Mouse (Mus musculus): ENCODE data around the gene Ets1.

Gene Ets1

GRCm38 (mm10) chr9:32730656-32731590 lies 94.9 kb downstream of the Ets1 start:
- DNase-seq (ENCODE audit: low read depth) = no peak

DNA sequence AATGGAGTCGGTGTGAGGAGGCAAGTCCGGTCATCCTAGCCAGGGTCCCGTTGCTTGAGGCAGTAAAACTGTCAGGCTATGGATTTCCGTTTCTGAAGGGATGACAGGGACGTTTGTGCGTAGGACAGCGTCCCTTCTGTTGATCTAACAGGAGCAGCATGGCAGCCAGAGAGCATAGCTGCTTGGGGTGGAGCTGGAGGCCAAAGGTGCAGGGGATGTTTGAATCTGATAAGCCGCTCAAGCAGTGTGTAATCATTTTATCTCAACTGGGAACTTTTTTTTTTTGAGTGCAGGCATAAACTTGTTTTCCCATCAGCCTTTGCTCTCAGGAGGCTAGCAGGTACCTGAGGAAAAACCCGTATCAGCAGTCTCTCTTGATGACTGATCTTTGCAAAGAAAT lies 95.8 kb downstream of the Ets1 start:
- no peak for DNase-seq (ENCODE audit: low read depth)

DNA sequence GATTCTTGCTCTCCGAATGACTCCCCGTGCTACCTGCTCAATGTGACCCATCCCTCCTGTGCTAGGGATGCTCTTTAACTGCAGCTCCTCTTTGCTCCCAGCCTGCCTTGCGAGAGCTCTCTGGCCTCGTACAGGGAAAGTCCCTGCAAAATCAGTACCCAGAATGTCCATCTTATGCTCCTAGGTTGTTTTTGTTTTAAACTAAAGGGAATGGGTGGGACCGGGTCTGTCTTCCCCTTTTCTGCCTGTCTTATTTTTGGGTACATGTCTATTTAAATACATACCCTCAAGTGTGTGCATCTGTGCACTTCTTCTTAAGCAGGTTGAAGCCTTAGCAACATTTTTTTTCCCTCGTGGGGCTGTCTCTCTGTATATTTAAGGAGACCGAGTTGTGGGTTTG lies 99.0 kb downstream of the Ets1 start:
- DNase-seq (ENCODE audit: low read depth) = no peak

DNA sequence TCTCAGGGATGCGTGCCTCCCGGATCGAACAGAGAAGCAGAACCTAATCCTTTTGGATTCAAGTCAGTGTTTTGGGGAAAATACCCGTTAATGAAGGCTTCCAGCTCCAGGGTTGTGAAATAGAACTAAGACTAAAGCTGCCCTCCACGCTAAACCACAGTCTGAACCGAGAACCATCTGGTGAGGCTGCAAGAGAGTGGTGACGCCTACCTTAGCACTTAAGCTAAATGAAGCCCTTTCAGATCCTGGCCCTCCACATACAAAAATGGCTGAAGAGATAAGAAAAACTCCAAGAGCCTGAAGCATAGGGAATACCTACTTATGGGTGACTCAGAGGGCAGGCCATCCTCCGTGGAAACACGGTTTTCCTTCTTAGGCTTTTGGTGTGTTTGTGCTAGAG lies 100.0 kb downstream of the Ets1 start:
- no peak for DNase-seq (ENCODE audit: low read depth)

GRCm38 (mm10) chr9:32739988-32740387 lies 104.0 kb downstream of the Ets1 start:
- no peak for DNase-seq (ENCODE audit: low read depth)

DNA sequence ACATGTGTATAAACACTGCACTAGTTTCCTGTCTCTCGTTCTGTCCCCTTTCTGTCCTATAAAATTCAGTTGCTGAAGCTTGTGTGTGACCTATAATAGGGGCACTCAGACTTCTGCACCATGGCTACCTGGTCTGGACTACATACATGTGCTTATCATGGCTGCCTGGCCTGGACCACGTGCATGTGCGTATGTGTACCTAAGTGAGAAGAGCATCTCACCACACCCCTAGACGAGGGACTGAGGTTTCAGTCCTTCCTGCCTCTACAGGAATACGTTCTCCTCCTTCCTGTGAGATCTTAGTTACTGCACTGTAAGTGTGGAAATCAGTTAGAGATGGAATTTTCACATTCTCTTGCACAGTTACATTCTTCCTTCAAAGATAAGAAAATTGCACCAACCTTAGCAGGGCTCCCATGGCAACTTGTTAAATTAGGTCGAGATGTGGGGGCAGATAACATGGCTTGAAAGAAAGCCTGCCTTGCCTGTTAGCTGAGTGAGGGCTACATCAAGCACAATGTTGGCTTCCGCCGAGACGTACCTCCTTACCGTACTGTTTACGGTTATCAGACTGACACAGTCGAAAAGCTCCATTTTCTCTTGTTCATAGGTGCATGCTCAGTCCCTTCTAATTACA lies 104.8 kb downstream of the Ets1 start:
- no peak for DNase-seq (ENCODE audit: low read depth)

DNA sequence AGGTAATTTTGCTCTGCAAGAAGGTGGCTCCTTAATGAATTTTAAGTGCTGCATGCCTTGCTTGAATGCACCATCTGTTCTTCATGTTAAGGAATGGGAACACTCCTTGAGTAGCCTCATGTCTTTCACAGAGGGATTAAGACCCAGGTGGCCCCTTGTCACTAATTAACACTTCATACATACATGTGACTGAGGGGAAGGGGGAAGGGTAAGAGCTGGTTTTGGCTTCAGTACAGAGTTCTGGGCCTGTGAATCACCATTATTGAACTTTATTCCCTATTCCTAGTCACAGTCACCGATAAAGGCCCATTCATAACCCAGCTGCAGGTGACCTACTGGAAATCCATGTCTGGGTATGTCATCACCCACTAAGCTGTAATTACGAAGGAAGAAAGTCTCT lies 105.7 kb downstream of the Ets1 start:
- no peak for DNase-seq (ENCODE audit: low read depth)

DNA sequence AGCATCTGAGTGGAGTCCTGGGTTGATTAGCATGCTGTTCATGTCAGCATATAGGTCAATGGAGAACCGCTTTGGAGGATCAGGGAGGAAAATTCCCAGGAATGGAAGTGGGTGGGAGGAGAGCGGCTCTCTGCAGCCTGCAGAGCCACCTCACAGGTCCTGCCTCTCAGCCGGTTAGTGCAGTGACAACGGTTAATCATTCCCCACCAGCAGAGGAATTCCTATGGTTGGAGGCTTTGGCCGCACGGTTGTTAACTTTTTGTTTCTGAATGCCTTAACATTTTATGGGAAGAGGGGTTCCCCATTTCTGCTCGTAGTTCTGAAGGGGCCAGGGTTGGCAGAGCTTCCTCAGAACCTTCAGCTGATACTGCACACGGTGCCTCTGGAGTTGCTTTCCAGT lies 107.1 kb downstream of the Ets1 start:
- DNase-seq (ENCODE audit: low read depth) = no peak

DNA sequence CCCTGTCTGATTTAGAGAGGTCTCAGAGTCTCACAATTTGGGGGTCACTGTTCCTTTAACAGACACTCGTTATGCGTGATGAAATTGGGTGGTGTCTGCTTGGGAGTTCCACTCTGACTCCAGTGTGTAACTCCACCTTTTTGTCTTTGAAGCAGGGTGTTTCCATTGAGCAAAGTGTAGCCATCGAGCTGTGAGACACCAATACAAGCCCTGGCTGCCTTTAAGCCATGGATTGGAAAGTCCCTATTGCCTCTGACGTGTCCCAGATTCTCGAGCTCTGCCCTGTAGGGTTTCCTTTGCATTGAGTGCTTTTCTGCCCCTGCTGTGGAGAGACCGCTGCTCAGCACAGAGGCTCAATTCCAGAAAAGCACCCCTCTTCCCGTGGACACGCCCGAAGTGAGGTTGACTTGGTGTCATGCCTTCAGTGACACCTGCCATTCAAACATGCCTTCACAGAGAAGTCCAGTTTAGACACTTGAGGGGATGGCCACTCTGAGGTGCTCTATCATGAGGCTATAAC lies 107.7 kb downstream of the Ets1 start:
- DNase-seq (ENCODE audit: low read depth) = no peak

- no peak for DNase-seq (ENCODE audit: low read depth)
Observed at GRCm38 (mm10) chr9:32744288-32744687, 108.3 kb downstream of the Ets1 start.

DNA sequence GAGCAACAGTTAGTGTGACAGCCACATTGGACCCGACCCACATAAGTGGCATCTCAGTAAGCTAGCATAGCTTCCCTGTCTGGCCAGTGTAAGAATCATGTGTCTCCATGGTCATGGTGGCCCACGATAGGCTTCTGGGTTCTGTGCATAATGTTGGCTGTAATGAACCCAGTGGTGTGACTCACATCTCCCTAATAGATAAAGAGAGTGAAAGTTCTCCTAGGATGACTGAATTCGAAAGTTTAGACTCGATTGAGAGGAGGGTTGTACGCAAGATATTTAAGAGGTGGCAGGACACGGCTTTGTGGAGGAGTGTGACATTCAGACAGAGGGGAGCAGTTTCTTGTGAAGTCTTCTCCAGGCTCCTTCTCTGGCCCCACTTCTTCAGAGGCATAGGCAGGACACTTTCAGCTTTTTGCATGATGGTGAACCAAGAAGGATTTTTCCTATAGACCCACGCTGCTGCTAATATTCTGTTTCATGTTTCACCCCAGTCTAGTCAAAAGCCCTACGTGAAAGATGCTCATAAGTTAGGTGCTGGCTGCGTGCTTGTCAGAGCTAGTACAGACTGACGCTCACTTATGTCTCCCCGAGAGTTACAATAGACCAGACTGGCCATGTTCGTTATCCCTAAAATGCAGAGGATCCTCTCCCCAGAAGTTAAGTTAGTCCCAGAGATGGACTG lies 109.2 kb downstream of the Ets1 start:
- DNase-seq (ENCODE audit: low read depth) = no peak

DNA sequence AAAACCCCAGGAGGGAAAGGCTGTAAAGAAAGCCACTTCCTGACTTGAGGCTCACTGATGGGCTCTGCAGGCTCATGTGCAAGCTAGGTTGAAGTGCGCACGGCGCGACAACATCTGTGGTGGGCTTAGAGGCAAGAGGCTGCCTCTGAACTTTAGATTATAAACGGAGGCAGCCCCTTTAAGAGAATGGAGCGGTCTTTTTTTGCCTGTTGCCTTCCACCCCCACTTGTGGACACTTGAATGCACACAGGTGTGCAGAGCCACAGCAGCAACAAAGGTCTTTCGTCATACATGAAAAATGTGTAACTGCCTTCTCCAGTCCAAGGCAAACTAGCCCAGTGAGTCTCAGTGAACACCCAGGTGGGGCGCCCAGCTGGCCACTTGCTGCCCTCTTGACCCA lies 110.0 kb downstream of the Ets1 start:
- DNase-seq (ENCODE audit: low read depth) = no peak

DNA sequence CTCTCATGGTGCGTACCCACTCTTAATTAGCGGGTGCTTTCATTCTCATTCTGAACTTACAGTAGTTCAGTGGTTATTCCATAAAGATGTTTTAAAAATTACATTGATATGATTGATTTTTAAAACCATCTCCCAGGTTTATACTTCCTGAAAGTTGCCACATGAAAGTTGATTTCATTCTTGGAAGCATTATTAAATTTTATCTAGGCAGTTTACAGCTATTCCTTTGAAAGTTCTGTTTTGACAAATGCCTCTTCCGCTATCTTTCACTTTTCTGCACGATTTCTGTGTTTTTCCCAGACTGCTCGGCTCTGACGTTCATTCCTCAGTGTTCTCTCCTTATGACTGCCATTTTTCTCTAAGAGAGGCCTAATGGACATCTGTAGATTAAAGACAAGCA lies 110.6 kb downstream of the Ets1 start:
- no peak for DNase-seq (ENCODE audit: low read depth)

DNA sequence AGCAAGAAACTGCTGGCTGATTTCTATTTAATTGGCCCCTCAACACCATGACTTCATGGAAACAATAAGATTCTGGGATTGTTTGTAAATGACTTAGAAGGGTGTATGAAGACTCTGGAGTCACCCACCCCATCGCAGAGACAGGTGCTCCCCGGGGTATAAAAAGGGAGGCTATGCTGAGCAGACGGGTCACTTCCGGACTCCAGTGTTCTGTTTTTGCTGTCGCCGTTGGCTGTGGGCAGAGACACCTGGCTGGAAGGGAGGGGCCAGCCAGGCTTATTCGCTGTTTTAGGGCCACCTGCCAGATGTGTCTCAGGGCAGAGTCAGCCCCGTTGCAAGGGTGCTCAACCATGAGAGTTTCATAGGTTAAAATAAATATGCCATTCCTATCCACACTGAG lies 111.6 kb downstream of the Ets1 start:
- DNase-seq (ENCODE audit: low read depth) = no peak

DNA sequence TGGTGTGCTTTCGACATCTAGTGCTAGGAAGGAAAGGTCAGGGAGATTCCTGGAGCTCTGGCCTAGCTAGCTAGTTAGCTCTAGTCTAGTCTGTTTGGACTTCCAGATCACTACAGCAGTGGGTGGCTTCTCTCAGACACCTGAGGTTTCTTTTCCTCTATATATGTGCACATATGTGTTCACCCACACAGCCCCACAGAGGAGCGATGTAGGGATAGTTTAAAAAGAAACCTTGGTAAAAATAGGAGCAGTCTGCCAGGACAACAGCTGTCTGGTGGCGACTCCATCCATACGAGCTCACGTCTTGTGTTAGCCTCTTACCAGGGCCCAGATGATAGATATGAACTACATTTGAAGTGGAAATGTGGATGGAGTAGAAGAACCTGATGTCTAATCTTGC lies 112.5 kb downstream of the Ets1 start:
- no peak for DNase-seq (ENCODE audit: low read depth)

DNA sequence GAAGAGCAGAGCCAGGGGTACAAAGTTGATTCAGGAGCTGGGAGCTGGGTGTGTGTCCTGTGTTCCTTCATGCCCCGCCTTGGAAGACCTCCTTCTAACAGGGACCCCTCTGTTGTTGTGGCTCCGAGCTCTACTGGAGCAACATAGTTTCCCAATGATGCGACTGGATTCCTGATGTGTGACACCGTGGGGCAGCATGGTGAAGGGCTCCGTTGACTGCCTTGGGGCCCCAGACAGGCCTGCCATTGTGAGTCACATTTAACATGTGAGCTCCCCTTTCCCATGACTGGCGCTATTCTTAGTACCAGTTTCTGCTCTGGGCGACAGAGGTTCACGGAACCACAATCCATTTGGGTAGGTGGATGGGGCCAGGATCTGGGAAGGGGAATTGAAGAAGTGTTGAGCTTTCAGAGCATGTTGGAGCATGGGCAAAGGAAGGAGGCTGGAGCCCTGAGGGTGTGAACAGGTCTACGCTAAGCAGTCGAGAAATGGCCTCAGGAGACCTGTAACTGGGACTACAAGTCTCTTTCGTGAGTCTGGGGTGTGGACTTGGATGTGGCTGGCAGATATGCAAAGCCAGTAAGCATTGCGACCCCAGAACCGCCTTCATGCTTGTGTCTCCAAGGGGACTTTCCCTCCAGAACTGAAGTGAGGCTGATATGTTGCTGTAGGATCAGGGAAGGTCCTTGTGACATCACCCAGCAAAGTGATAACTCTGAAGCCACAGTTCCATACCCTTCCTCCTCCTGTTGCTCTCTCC lies 113.9 kb downstream of the Ets1 start:
- no peak for DNase-seq (ENCODE audit: low read depth)

DNA sequence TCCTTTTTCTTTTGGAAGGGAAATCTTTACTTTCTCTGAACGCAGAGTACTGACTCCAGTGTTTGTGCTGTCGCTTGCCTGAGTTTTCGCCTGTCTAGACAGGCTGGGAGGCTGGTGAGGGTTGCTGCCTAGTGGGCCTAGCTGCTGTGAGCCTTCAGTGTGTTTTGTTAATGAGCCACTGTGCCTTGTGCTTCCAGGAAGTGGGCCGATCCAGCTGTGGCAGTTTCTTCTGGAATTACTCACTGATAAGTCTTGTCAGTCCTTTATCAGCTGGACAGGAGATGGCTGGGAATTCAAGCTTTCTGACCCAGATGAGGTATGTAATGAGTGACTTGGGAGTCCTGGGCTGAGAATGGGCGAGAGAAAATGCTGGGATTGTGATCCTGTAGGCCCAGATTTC lies 116.6 kb downstream of the Ets1 start:
- DNase-seq (ENCODE audit: low read depth) = no peak

- no peak for DNase-seq (ENCODE audit: low read depth)
Observed at GRCm38 (mm10) chr9:32754311-32754710, 118.3 kb downstream of the Ets1 start.

GRCm38 (mm10) chr9:32756002-32756401 lies 120.0 kb downstream of the Ets1 start:
- no peak for DNase-seq (ENCODE audit: low read depth)

DNA sequence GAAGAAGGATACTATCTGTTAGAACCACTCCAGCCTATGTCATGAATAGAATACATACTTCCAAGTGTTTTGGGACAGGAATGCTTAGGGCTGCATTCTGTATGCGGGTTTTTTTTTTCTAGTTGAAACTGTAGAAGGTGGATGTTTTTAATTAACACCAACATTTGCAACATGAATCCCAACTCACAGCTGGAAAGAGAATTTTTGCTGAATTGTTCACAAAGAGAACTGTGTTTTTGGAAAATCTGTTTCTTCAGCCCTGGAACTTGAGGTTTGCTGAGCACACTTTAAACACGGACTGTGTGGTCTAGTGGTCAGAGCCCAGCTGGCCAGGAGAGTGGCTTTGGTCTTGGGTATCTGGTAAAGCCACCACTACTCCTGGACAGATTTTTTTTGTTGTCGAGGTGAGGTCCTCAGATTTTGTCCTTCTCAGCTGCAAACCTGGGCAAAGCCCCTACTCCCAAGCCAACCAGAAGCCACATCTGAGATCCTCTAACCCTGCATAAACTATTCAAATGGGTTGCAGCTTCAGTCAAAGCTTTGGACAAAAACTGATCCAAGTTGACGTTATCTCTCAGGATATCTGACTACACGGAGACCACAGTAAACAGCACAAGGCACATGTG lies 122.4 kb downstream of the Ets1 start:
- no peak for DNase-seq (ENCODE audit: low read depth)

- DNase-seq (ENCODE audit: low read depth) = no peak
Observed at GRCm38 (mm10) chr9:32760649-32761157, 124.7 kb downstream of the Ets1 start.

Measured in c-Kit-positive CD71-positive TER-119-negative erythroid progenitor cells, embryonic 14.5 days (primary cell).